Mouse (Mus musculus): ENCODE results near the gene Lrmda.

GRCm38 (mm10) chr14:22928683-22929082 lies 909.2 kb downstream of the Lrmda start:
- no peak for TF ChIP-seq EP300 (IDR thresholded peaks at IDR 0.05; ENCODE audit: low read depth)
- TF ChIP-seq CTCF (IDR thresholded peaks at IDR 0.05; ENCODE audit: low read depth): no peak

Measured in heart, postnatal 0 days (tissue).